Mouse (Mus musculus) urinary bladder, postnatal 25 days (tissue): Measurements from ENCODE around the gene Setd3.

Source experiments
- DNase-seq: peaks from one replicate; pipeline ENCODE4 v3.0.0; 2022; ENCODE audit warnings: low spot score

Gene Setd3

GRCm38 (mm10) chr12:108072907-108073306, 106.2 kb downstream of the Setd3 start:
- DNase-seq, result no peak

- no peak for DNase-seq
Measured at GRCm38 (mm10) chr12:108070685-108071662, 108.1 kb downstream of the Setd3 start.

GRCm38 (mm10) chr12:108069504-108069903, 109.6 kb downstream of the Setd3 start:
- DNase-seq, result no peak

- no peak for DNase-seq
Measured at GRCm38 (mm10) chr12:108067811-108068375, 111.2 kb downstream of the Setd3 start.

- no peak for DNase-seq
Measured at GRCm38 (mm10) chr12:108067231-108067630, 111.9 kb downstream of the Setd3 start.

GRCm38 (mm10) chr12:108064396-108064998, 114.6 kb downstream of the Setd3 start:
- DNase-seq, result no peak

GRCm38 (mm10) chr12:108063986-108064385, 115.1 kb downstream of the Setd3 start:
- DNase-seq, result no peak

- no peak for DNase-seq
Measured at GRCm38 (mm10) chr12:108062137-108062536, 117.0 kb downstream of the Setd3 start.

GRCm38 (mm10) chr12:108061661-108062060, 117.5 kb downstream of the Setd3 start:
- DNase-seq, result no peak
